Mouse (Mus musculus): ENCODE data around the gene Mxra8.
A peak's percentile ranks its signal among the peaks of the same experiment; 100 is the strongest.

- no peak for TF ChIP-seq EP300 (optimal IDR thresholded peaks at IDR 0.05)
- 0 out of 2 replicates have a peak, but pooled peaks have one; percentile 7 for TF ChIP-seq CTCF (IDR thresholded peaks at IDR 0.05; ENCODE audit: low read depth)
Measured at GRCm38 (mm10) chr4:155847591-155848352, 8.3 kb downstream of the Mxra8 start.

Measured in stomach, postnatal 0 days (tissue).